In genomic region chr9:84193405-84193804, GRCm38 (mm10) we compare ENCODE assay signal across 20 mouse cellular contexts.
DNase-seq lines count a peak whose midpoint lies in the region; ATAC-seq and TF ChIP-seq lines count a peak whose summit lies in the region.
"Had no signal": no experiment of that assay in that cellular context is flagged by ENCODE, and none has a peak within 500 bp of the region (broad histone marks: within the 10 kb centered on the region; RNA-seq: fewer than 3 reads in every experiment).

No protein-coding gene starts in this region.

- dilution Hi-C loops in CH12.LX (cut with MboI; ENCODE audit: extremely low pct_ligation_motif_present, extremely low pct_unique_long_range_greater_than_20kb, low sequenced_read_pairs) = no loop called here

- in situ Hi-C loops in CH12.LX (cut with MboI; ENCODE audit: low pct_ligation_motif_present, low pct_unique_long_range_greater_than_20kb, low sequenced_read_pairs) = no loop called here
- in situ Hi-C loops in ES-E14 (cut with MboI; ENCODE audit: low sequenced_read_pairs in 2 of 2, unreplicated experiment in 2 of 2) = no loop called here

- H3K79me2 ChIP-seq in CH12.LX (replicated peaks; ENCODE audit: control insufficient read depth, extremely low read depth, insufficient read depth, poor library complexity, severe bottlenecking) = no peaks in the 10 kb centered on the region

- H3K9ac ChIP-seq in CH12.LX (ENCODE audit: insufficient read depth, low read depth) = no peak overlapping the region
- H3K9ac ChIP-seq in ES-E14 (ENCODE audit: insufficient read depth, low read depth, low read length, poor library complexity, severe bottlenecking) = no peak overlapping the region
- no peak overlapping the region for H3K9ac ChIP-seq in hindbrain, postnatal 0 days (replicated peaks; ENCODE audit: low read length)

- no peaks in the 10 kb centered on the region for H3K4me1 ChIP-seq in CH12.LX (ENCODE audit: control insufficient read depth in 1 of 2, insufficient read depth in 2 of 2)
- H3K4me1 ChIP-seq in ES-E14 (ENCODE audit: control insufficient read depth in 2 of 2, insufficient read depth in 2 of 2, low read length in 2 of 2, poor library complexity in 1 of 2) = no peaks in the 10 kb centered on the region
- H3K4me1 ChIP-seq in hindbrain, postnatal 0 days (ENCODE audit: insufficient read depth, low read length) = no peaks in the 10 kb centered on the region

- TF ChIP-seq RAD21 in CH12.LX (IDR thresholded peaks at IDR 0.05; ENCODE audit: low read depth, low read length) = no peak

- TF ChIP-seq CTCF in CH12.LX (conservative IDR thresholded peaks at IDR 0.05 in 1 of 2, IDR thresholded peaks at IDR 0.05 in 1 of 2; ENCODE audit: low read depth in 2 of 2, low read length in 2 of 2) = no peak
- TF ChIP-seq CTCF in hindbrain, postnatal 0 days (IDR thresholded peaks at IDR 0.05; ENCODE audit: low read depth) = no peak

- H3K36me3 ChIP-seq in CH12.LX (replicated peaks in 1 of 2; ENCODE audit: control insufficient read depth in 1 of 2, insufficient read depth in 1 of 2, low read length in 1 of 2) = no peaks in the 10 kb centered on the region
- H3K36me3 ChIP-seq in ES-E14 (ENCODE audit: control insufficient read depth, insufficient read depth, low read length, poor library complexity, severe bottlenecking) = no peaks in the 10 kb centered on the region
- no peaks in the 10 kb centered on the region for H3K36me3 ChIP-seq in hindbrain, postnatal 0 days (ENCODE audit: insufficient read depth, low read length)
- H3K36me3 ChIP-seq: G1E had no signal

- 68% methylated on average over 1 of the region's 1 CpGs for WGBS in hindbrain, postnatal 0 days

- H3K27me3 ChIP-seq in CH12.LX (replicated peaks) = no peaks in the 10 kb centered on the region
- H3K27me3 ChIP-seq in hindbrain, postnatal 0 days (ENCODE audit: insufficient read depth, low read length) = no peaks in the 10 kb centered on the region
- H3K27me3 ChIP-seq: Patski had no signal

- no peak overlapping the region for H3K4me2 ChIP-seq in CH12.LX (ENCODE audit: insufficient read depth, low read depth, poor library complexity, severe bottlenecking)
- H3K4me2 ChIP-seq in hindbrain, postnatal 0 days (ENCODE audit: low read depth, low read length) = no peak overlapping the region

- DNase-seq in CH12.LX (ENCODE audit: extremely low read depth) = no peak
- DNase-seq in ES-E14 (ENCODE audit: low read depth, low spot score) = no peak
- DNase-seq in hindbrain, postnatal 0 days (ENCODE audit: low spot score) = no peak
- DNase-seq in kidney, adult 11 months = no peak
- DNase-seq: adrenal gland, adult 2 months; adrenal gland, adult 8-10 months; adrenal gland, postnatal 10 days; adrenal gland, postnatal 14 days; adrenal gland, postnatal 25 days; adrenal gland, postnatal 36 days; B cell, adult 2 months; cerebellum, adult 11 months; cerebellum, adult 11-12 months; cerebellum, adult 18-20 months; cerebellum, adult 2 months; cerebellum, adult 8-10 months had no signal

- H3K27ac ChIP-seq in CH12.LX (ENCODE audit: insufficient read depth, low read depth) = no peak overlapping the region
- no peak overlapping the region for H3K27ac ChIP-seq in ES-E14 (ENCODE audit: insufficient read depth, low read depth, low read length, poor library complexity, severe bottlenecking)
- H3K27ac ChIP-seq in hindbrain, postnatal 0 days = no peak overlapping the region

- no peak for TF ChIP-seq POLR2A in CH12.LX (IDR thresholded peaks at IDR 0.05; ENCODE audit: low read depth, low read length)

- H3K4me3 ChIP-seq in CH12.LX (replicated peaks in 1 of 3; ENCODE audit: low read depth in 2 of 3, low read length in 2 of 3, poor library complexity in 1 of 3) = no peak overlapping the region
- H3K4me3 ChIP-seq in ES-E14 (ENCODE audit: insufficient read depth in 1 of 2, low read depth in 1 of 2, low read length in 2 of 2, poor library complexity in 1 of 2, severe bottlenecking in 1 of 2) = no peak overlapping the region
- no peak overlapping the region for H3K4me3 ChIP-seq in hindbrain, postnatal 0 days (ENCODE audit: low read length)

- H3K9me3 ChIP-seq in CH12.LX (replicated peaks; ENCODE audit: low read length) (no peaks in the 10 kb centered on the region), ES-E14 (ENCODE audit: control insufficient read depth, insufficient read depth, low read depth, low read length) (no peaks in the 10 kb centered on the region)
- H3K9me3 ChIP-seq in hindbrain, postnatal 0 days (ENCODE audit: low read length) = no peaks in the 10 kb centered on the region
- H3K9me3 ChIP-seq: G1E had no signal

- TF ChIP-seq EP300 in CH12.LX (IDR thresholded peaks at IDR 0.05; ENCODE audit: low read length) = no peak

- ATAC-seq in hindbrain, postnatal 0 days = no peak
- ATAC-seq: activated CD4-positive, CD25-positive, alpha-beta regulatory T cell, adult 4 months; CD4-positive, CD25-positive, alpha-beta regulatory T cell, adult 4 months; Patski had no signal

TF ChIP-seq in CH12.LX, 34 proteins besides CTCF, POLR2A, EP300 and RAD21:
- TF ChIP-seq GABPA (IDR thresholded peaks at IDR 0.05; ENCODE audit: insufficient replicate concordance, low read depth, low read length) (no peak), KAT2A (IDR thresholded peaks at IDR 0.05; ENCODE audit: insufficient replicate concordance, low read length) (no peak), MYC (IDR thresholded peaks at IDR 0.05; ENCODE audit: low read depth, low read length) (no peak), USF1 (IDR thresholded peaks at IDR 0.05; ENCODE audit: low read depth, low read length) (no peak), MAFK (IDR thresholded peaks at IDR 0.05; ENCODE audit: insufficient replicate concordance, low read length) (peak; percentile 78)
TF ChIP-seq in CH12.LX: peak in this region for 1.

TF ChIP-seq in ES-E14, 5 proteins besides CTCF, POLR2A, EP300 and RAD21:
- TF ChIP-seq MAFK (IDR thresholded peaks at IDR 0.05; ENCODE audit: insufficient read depth, low read depth, low read length) (peak; percentile 68; the same call in 1 of the 2 replicates), ZC3H11A (IDR thresholded peaks at IDR 0.05; ENCODE audit: borderline replicate concordance, low read depth, low read length) (no peak), HCFC1 (IDR thresholded peaks at IDR 0.05; ENCODE audit: borderline replicate concordance, insufficient read depth, low read length) (no peak), ZNF384 (IDR thresholded peaks at IDR 0.05; ENCODE audit: low read depth, low read length) (no peak)
